Mouse (Mus musculus) spleen, postnatal 36 days (tissue): ENCODE data around the gene Prkag2.
"Not testable (repeated sequence)": the region's sequence is repeated elsewhere in the genome, so short reads cannot be mapped to it uniquely, and the experiment has no call there.

ENCODE experiments used
- DNase-seq, 2 experiments: peaks; one replicate each; pipeline ENCODE4 v3.0.0; 2022; ENCODE audit warnings: low spot score in 2 of 2, mixed read lengths in 1 of 2

The Prkag2 gene

GRCm38 (mm10) chr5:24825365-24826055 lies 274.9 kb downstream of the Prkag2 start:
- no peak for DNase-seq

GRCm38 (mm10) chr5:24823864-24824405 lies 276.5 kb downstream of the Prkag2 start:
- no peak for DNase-seq

- no peak for DNase-seq
Measured at GRCm38 (mm10) chr5:24822781-24823180, 277.7 kb downstream of the Prkag2 start.

- DNase-seq, result not testable (repeated sequence)
Measured at GRCm38 (mm10) chr5:24822231-24822630, 278.2 kb downstream of the Prkag2 start.

GRCm38 (mm10) chr5:24821403-24821841 lies 279.0 kb downstream of the Prkag2 start:
- no peak for DNase-seq

GRCm38 (mm10) chr5:24820627-24821026 lies 279.8 kb downstream of the Prkag2 start:
- no peak for DNase-seq

- no peak for DNase-seq
Measured at GRCm38 (mm10) chr5:24817191-24817590, 283.3 kb downstream of the Prkag2 start.

GRCm38 (mm10) chr5:24813946-24814345 lies 286.5 kb downstream of the Prkag2 start:
- DNase-seq, result no peak

- no peak for DNase-seq
Measured at GRCm38 (mm10) chr5:24813005-24813404, 287.4 kb downstream of the Prkag2 start.
